Mouse (Mus musculus) urinary bladder, postnatal 10 days (tissue): Measurements from ENCODE around the gene Zfp629.
A peak's percentile ranks its signal among the peaks of the same experiment; 100 is the strongest.

Experiments
- DNase-seq: peaks from one replicate; pipeline ENCODE4 v3.0.0; 2022; ENCODE audit warnings: low spot score

Gene Zfp629

GRCm38 (mm10) chr7:127614511-127614890 lies 1.1 kb downstream of the Zfp629 start:
- DNase-seq: no peak

GRCm38 (mm10) chr7:127614091-127614490 lies 1.5 kb downstream of the Zfp629 start:
- DNase-seq: no peak

- no peak for DNase-seq
These were observed 2.1 kb downstream of the Zfp629 start for GRCm38 (mm10) chr7:127613501-127613900.

GRCm38 (mm10) chr7:127611561-127611960 lies 4.0 kb downstream of the Zfp629 start:
- DNase-seq: no peak

GRCm38 (mm10) chr7:127611011-127611410 lies 4.6 kb downstream of the Zfp629 start:
- no peak for DNase-seq

- DNase-seq: no peak
These were observed 8.4 kb downstream of the Zfp629 start for GRCm38 (mm10) chr7:127607150-127607549.

- DNase-seq: no peak
These were observed 11.3 kb downstream of the Zfp629 start for GRCm38 (mm10) chr7:127604256-127604655.

GRCm38 (mm10) chr7:127602903-127603302 lies 12.7 kb downstream of the Zfp629 start:
- DNase-seq: no peak

- DNase-seq: no peak
These were observed 13.9 kb downstream of the Zfp629 start for GRCm38 (mm10) chr7:127601735-127602134.

GRCm38 (mm10) chr7:127600612-127601011 lies 15.0 kb downstream of the Zfp629 start:
- DNase-seq: no peak

- DNase-seq: no peak
These were observed 18.9 kb downstream of the Zfp629 start for GRCm38 (mm10) chr7:127596747-127597146.

GRCm38 (mm10) chr7:127592575-127592974 lies 23.0 kb downstream of the Zfp629 start:
- no peak for DNase-seq

GRCm38 (mm10) chr7:127591108-127591507 lies 24.5 kb downstream of the Zfp629 start:
- DNase-seq: no peak

GRCm38 (mm10) chr7:127589637-127590036 lies 26.0 kb downstream of the Zfp629 start:
- no peak for DNase-seq

- no peak for DNase-seq
These were observed 26.7 kb downstream of the Zfp629 start for GRCm38 (mm10) chr7:127588901-127589300.

GRCm38 (mm10) chr7:127588011-127588871 lies 27.4 kb downstream of the Zfp629 start, which contains the start of the genes Ccdc189 and Rnf40:
Gene Ccdc189, minus strand, starts transcription at chr7:127588595.
Gene Rnf40, plus strand, starts transcription at chr7:127588767.
- peak; percentile 69 for DNase-seq

GRCm38 (mm10) chr7:127587196-127587595 lies 28.4 kb downstream of the Zfp629 start:
- no peak for DNase-seq

GRCm38 (mm10) chr7:127586149-127586548 lies 29.4 kb downstream of the Zfp629 start:
- DNase-seq: no peak

GRCm38 (mm10) chr7:127585031-127585430 lies 30.6 kb downstream of the Zfp629 start:
- DNase-seq: no peak

- DNase-seq: no peak
These were observed 32.3 kb downstream of the Zfp629 start for GRCm38 (mm10) chr7:127583260-127583659.

- DNase-seq: no peak
These were observed 41.5 kb downstream of the Zfp629 start for GRCm38 (mm10) chr7:127574115-127574514.

- no peak for DNase-seq
These were observed 42.0 kb downstream of the Zfp629 start for GRCm38 (mm10) chr7:127573503-127574008.

GRCm38 (mm10) chr7:127572895-127573471 lies 42.6 kb downstream of the Zfp629 start, which contains the start of gene Phkg2:
Gene Phkg2, plus strand, starts transcription at chr7:127573340.
- DNase-seq: no peak
